Mouse (Mus musculus) frontal cortex, postnatal 14 days (tissue): ENCODE measurements around the gene Vmn1r180.
"Not testable (repeated sequence)": the region's sequence is repeated elsewhere in the genome, so short reads cannot be mapped to it uniquely, and the experiment has no call there.

ENCODE experiments used
- DNase-seq, 2 experiments: peaks; one replicate each; pipeline ENCODE4 v3.0.0; 2022; ENCODE audit warnings: low spot score in 2 of 2

Gene Vmn1r180

GRCm38 (mm10) chr7:23950332-23950731, at the start of gene Vmn1r180:
Gene Vmn1r180, plus strand, starts transcription at chr7:23950632.
- no peak for DNase-seq

DNA sequence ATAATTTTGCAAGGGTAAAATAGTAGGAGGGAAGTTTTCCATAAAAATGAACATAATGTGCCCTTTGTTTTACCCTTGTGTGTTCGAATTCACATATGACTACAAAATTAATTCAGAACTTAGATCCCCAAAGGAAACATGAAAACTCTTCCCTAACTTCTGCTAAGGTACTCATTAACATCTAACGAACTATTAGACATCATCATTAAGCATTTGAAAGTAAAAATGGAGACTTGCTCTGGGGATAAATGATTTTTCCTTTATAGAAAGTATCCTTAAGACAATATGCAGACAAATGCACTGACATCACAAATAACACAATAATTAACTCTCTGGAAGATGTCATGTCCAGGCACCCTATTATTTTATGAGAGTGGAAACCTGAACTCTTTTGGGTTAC, 23.8 kb upstream of the Vmn1r180 start, which contains the start of gene Vmn1r179:
Vmn1r179 (plus strand) TSS at position 301 of the 400 bp plus-strand sequence.
- DNase-seq, result no peak

- DNase-seq, result peak in 1 of 2 experiments; percentile 3
Observed at GRCm38 (mm10) chr7:23968044-23968443, 17.6 kb downstream of the Vmn1r180 start.

DNA sequence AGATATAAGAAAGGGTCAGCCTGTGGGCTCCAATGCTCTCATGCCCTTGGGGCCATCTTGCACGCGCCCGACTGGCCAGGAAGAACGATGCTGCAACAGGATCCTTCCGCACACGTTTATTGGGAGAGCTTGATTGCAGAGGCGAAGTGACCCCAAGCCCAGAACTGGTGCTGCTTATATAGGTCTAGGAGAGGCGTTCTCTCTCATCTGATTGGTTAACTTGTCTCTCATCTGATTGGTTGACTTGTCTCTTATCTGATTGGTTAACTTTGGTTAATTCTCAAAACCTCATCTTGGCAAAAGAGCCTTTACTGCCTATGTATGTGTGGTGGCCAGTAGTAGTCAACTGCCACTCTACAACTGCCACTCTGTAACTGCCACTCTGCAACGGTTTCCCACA, 23.9 kb downstream of the Vmn1r180 start, which contains the start of gene Vmn1r181:
Vmn1r181 (plus strand) TSS at position 301 of the 400 bp plus-strand sequence.
- not testable (repeated sequence) for DNase-seq

DNA sequence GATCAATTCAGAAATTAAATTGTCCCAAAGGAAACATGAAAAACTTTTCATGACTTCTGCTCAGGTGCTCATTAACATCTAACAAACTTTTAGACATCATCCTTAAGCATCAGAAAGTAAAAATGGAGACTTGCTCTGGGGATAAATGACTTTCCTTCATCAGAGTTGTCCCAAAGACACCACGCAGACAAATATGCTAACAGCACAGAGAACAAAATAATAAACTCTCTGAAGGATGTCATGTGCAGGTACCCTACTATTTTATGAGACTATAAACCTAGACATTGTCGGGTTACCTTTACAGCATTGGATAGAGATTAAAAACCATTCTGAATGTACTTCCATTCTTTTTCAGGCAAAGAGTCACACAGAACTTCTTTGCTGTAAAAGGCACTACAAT, 51.0 kb downstream of the Vmn1r180 start, which contains the start of gene V1rd19:
V1rd19 (plus strand) TSS at position 301 of the 400 bp plus-strand sequence.
- DNase-seq, result no peak
